Mouse (Mus musculus) frontal cortex, postnatal 14 days (tissue): Measurements from ENCODE around the gene Lmtk3.
A peak's percentile ranks its signal among the peaks of the same experiment; 100 is the strongest.

Source experiments
- DNase-seq, 2 experiments: peaks; one replicate each; pipeline ENCODE4 v3.0.0; 2022; ENCODE audit warnings: low spot score in 2 of 2

The Lmtk3 gene

GRCm38 (mm10) chr7:45809276-45810075 is 25.9 kb downstream of the Lmtk3 start:
- DNase-seq: no peak

DNA sequence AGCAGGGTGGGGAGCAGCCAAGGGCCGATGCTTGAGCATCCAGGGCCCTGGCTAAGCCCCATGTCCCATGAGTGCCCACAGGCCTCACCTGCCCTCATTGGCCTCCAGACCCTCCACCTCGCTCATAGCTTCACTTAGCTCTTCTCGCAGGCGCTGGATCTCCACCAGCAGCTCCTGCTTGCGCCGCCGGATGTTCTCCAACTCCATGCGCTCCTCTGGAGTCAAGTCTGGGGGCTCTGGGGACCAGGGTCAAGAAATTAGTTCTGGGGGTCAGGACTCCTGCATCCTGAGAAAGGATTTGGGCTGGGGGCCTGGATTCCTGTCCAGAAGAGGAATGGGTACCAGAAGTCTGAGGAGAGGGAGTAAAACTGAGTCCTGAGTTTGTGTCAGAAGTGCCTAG is 29.4 kb downstream of the Lmtk3 start:
- DNase-seq: peak in 1 of 2 experiments; percentile 16

DNA sequence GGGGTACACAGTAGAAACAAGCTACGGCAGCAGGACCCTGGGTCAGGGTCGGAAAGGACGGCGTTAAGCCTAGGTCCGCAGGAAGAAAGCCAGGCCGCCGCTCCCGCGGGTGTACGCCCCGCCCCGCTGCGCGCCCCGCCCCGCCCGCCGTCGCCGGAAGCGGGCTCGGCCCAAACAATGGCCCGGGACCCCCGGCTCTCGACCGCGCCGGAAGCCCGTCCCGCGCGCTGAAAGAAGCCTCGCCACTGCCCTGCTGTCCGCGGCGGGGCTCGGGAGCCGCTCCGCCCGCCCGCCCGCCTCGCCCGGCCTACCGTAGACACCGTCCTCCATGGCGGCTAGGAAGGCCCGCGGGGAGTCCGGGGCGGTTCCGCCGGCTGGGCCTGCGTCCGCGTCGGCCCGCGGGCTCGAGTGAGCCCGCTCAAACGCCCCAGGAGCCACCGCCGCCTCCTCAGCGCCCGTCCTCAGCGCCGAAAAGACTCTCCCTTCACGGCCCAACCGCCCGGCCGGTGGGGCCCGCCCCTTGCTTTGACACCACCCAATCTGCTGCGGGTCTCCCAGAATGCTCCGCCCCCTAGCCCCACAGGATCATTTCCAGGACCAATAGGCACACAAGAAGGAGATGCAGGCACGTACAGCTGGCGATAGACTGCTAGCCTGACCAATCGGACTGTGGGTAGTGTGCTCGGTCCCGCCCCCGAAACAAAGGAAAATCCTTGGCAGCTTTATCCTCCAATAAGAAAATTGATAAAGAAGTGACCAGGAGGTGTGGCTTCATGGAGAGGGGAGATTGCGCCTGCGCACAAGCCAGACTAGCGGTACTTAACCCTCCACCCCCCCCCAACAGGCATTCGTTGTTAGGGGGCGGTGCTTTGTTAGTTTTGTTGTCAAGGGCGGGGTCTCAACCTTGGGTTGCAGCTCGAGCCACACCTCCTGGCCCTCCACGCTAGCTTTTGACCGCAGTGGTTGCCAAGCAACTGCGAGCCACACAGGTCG is 30.5 kb downstream of the Lmtk3 start, which contains the start of gene Cyth2:
Gene Cyth2, minus strand, starts transcription at position 795 of the 993 bp plus-strand sequence.
- peak; percentile 98 to 100 for DNase-seq

DNA sequence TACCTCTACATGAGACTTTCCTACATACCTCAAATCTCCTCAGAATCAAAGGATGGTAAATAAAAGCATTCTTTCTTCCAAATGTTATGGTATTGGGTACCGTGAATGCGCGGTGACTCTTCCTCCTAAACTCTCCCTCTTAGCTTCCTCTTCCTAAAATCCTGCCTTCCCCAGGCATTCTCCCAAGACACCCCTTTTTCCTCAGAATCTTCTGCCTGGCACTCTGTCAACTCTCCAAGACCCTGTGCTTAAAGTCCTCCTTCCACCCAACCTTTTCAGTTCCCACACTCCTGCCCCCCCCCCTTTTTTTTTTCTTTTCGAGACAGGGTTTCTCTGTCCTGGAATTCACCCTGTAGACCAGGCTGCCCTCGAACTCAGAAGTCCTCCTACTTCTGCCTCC is 31.3 kb downstream of the Lmtk3 start:
- DNase-seq: no peak

DNA sequence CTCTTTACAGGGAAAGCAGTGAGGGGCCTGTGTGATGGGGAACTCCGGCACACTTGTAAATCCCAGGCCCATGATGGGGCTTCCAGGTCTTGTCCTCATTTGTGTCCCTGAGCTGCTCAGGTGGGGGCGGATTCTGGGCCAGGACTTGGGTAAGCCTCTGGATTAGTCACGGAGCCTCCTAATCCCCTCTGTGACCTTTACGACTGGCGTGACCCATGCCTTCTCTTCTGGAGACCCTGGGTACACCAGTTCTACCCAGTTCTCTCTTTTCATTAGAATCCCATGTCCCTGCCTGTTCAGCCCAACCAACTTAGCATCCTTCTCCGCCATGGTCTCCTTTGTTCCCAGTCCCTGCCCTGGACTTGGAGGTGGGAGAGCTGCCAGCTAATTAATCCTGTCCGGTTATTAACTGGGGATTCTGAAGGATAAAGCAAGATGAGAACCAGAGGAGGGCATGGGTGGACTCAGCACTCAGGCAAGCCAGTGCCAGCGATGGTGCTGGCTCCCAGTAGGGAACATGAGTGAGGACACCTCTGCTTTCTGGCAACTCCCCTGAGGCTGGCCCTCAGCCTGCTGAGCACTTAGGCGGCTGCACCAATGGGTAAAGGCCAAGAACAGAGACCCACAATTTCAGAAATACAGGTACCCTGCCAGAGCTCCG is 31.9 kb downstream of the Lmtk3 start:
- peak in 1 of 2 experiments; percentile 27 for DNase-seq

DNA sequence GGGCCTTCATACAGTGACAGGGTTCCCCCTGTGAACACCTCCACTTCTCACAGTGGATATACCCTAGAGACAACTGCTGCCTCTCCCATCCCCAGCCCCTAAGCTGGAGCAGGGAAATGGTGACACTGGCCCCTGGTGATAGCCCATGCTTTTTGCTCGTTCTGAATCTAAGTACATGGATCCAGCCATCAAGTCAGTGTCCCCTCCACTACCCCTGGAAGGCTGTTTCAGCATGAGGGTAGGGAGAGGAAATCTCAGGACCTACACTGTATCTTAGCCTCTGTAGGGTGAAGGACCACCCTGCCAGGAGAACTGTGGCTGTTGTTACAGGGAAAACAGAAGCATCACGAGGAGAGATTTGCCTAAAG is 32.4 kb downstream of the Lmtk3 start:
- DNase-seq: no peak

- no peak for DNase-seq
Measured at GRCm38 (mm10) chr7:45819843-45820242, 36.3 kb downstream of the Lmtk3 start.

DNA sequence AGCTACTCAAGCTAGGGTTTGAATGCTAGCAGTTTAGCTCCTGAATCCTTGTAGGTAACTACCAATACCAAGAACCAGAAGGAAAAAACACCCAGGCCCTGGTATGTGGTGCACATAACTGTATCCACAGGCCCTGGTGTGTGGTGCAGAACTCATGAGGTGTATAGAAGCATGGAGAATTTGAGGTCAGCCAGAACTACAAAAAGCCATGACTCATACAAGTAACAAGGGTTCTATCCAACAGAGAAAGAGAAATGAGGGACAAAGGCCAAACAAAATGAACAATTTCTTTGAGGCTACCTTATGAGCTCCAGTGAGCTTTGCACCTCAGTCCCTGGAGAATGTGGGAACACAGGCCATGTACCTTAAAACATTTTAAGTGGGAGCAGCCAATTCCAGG is 37.4 kb downstream of the Lmtk3 start:
- no peak for DNase-seq

DNA sequence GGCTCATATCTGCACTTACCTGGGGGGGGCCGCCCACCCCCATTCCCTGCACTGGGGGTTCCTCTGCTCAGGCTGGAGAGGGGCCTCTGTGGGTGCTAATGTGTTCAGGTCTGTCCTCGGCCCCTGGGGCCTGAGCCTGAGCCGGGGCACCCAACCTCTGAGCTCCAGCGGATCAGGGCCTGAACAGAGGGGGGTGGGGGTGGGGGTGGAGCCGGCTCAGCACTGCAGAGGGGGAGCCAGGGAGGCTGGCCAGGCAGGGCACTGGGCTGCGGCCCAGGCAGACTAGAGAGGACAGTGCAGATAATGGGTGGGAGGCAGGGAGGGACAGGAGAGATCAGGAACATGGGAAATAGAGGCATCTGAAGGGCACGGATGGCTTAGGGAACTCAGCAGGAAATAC is 41.1 kb downstream of the Lmtk3 start, which contains the start of gene Kcnj14:
Gene Kcnj14, minus strand, starts transcription at position 185 of the 400 bp plus-strand sequence.
- no peak for DNase-seq

- DNase-seq: no peak
Measured at GRCm38 (mm10) chr7:45826631-45827030, 43.1 kb downstream of the Lmtk3 start.

DNA sequence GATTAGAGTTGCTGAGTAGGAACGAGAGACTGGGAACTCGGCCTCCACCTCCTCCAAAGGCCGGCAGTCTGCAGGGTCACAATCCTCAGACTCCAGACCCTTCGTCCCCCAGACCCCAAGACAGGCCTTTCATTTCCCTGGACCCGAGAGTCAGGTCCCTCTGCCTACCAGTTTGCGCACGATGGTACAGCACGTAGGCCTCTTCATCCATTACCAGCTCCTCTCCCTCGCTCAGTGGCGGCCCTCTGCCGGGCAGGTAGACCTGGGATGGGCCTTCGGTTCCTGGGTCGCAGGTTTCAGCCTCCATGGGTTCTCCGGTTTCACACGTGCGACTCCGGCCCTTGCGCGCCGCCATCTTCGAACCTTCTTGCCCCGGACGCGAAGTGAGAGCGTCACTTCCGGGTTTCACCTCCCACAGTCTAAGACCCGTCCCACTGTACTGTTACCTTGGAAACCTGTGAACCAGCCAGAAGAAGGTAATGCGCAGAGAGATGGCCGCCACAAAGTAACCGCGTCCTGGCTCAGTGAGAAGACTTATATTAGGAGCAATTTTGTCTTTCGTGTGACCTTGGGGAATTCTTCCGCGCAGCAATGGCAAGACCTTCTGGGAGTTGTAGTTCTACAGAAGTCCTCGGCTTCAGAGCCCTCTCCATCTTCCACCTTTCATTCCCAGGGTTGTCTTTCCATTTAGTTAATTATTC is 47.0 kb downstream of the Lmtk3 start, which contains the start of gene Grwd1:
Gene Grwd1, minus strand, starts transcription at position 518 of the 701 bp plus-strand sequence.
- DNase-seq: peak; percentile 79 to 82

GRCm38 (mm10) chr7:45831128-45831525 is 47.6 kb downstream of the Lmtk3 start:
- DNase-seq: no peak

GRCm38 (mm10) chr7:45832428-45832827 is 48.9 kb downstream of the Lmtk3 start:
- DNase-seq: no peak

- DNase-seq: no peak
Measured at GRCm38 (mm10) chr7:45833148-45833790, 49.7 kb downstream of the Lmtk3 start.

GRCm38 (mm10) chr7:45833924-45834323 is 50.4 kb downstream of the Lmtk3 start:
- DNase-seq: no peak

- no peak for DNase-seq
Measured at GRCm38 (mm10) chr7:45842950-45843744, 59.6 kb downstream of the Lmtk3 start.

GRCm38 (mm10) chr7:45848447-45849027 is 65.0 kb downstream of the Lmtk3 start:
- no peak for DNase-seq

DNA sequence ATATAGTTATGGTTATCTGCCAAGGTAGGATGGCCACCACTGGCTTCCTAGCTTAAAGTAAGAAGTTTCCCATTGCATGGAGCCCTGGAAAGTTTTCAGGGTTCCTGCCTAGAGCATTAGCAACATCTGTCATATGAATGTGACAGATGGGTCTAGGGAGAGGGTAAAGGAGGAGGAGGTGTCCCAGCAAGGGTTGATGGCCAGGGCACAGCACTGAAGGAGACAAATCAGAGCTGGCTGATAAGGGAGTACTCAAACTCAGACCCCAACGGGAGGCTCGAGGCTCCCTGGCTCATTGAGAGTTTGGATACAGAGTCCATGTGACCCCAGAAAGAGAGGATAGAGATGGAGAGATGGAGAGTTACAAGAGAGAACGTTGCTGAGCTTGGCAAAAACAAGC is 67.1 kb downstream of the Lmtk3 start:
- no peak for DNase-seq

GRCm38 (mm10) chr7:45853089-45853488 is 69.6 kb downstream of the Lmtk3 start:
- no peak for DNase-seq
